Comparison of ENCODE assay signal across 23 mouse cellular contexts in genomic region chr10:78576435-78577184, GRCm38 (mm10). TPM values are rescaled to one million over a fixed set of nuclear protein-coding genes. Genes with fewer than 3 reads are reported as not detected.
DNase-seq lines count a peak whose midpoint lies in the region; ATAC-seq lines count a peak whose summit lies in the region.
"Had no signal": no experiment of that assay in that cellular context is flagged by ENCODE, and none has a peak within 500 bp of the region (broad histone marks: within the 10 kb centered on the region; RNA-seq: fewer than 3 reads in every experiment).

No protein-coding gene starts in this region.

- H3K9ac ChIP-seq in heart, embryonic 14.5 days (ENCODE audit: low read length), result no peak overlapping the region
- H3K9ac ChIP-seq: kidney, embryonic 15.5 days; limb, embryonic 12.5 days; liver, embryonic 14.5 days had no signal

- H3K4me1 ChIP-seq in heart, embryonic 14.5 days (ENCODE audit: control insufficient read depth in 2 of 2, insufficient read depth in 2 of 2, low read length in 2 of 2), result peaks cover 5 to 15% of the 10 kb centered on the region in 2 experiments

- 92% methylated on average over 16 of the region's 16 CpGs for WGBS in heart, embryonic 14.5 days

- H3K4me3 ChIP-seq in heart, embryonic 14.5 days (ENCODE audit: control insufficient read depth in 1 of 2, insufficient read depth in 1 of 2, low read depth in 1 of 2, low read length in 2 of 2), result no peak overlapping the region
- H3K4me3 ChIP-seq: limb, embryonic 12.5 days; neural tube, embryonic 13.5 days had no signal

- peak; percentile 51 for DNase-seq in cerebellum, adult 9-10 months
- no peak for DNase-seq in heart, adult 9 months (ENCODE audit: low spot score in 2 of 2)
- peak; percentile 22 for DNase-seq in testis, postnatal 10 days (ENCODE audit: low spot score)
- no peak for DNase-seq in testis, postnatal 14 days (ENCODE audit: low spot score)
- DNase-seq in lung, adult 18-20 months, result no peak
- DNase-seq: gastrocnemius, postnatal 36 days had no signal

- H3K27ac ChIP-seq in heart, embryonic 14.5 days (replicated peaks in 1 of 2; ENCODE audit: control insufficient read depth in 1 of 2, insufficient read depth in 1 of 2, low read depth in 2 of 2, low read length in 2 of 2), result peak overlapping the region in 1 of 2 experiments; percentile 96; a peak in 2 of 4 replicates
- H3K27ac ChIP-seq: forebrain, embryonic 10.5 days; hindbrain, embryonic 10.5 days; kidney, embryonic 15.5 days; limb, embryonic 12.5 days; neural tube, embryonic 13.5 days had no signal

- peak overlapping the region; percentile 86; the same call in 1 of the 2 replicates for H3K4me2 ChIP-seq in heart, embryonic 14.5 days (ENCODE audit: low read length)
- H3K4me2 ChIP-seq: limb, embryonic 12.5 days had no signal

- no peaks in the 10 kb centered on the region for H3K9me3 ChIP-seq in heart, embryonic 14.5 days (ENCODE audit: control insufficient read depth, low read length)
- H3K9me3 ChIP-seq: forebrain, embryonic 10.5 days; G1E; hindbrain, embryonic 10.5 days; kidney, embryonic 15.5 days; limb, embryonic 12.5 days; neural tube, embryonic 13.5 days had no signal

- H3K27me3 ChIP-seq in heart, embryonic 14.5 days (ENCODE audit: control insufficient read depth, insufficient read depth, low read length), result no peaks in the 10 kb centered on the region
- H3K27me3 ChIP-seq: kidney, embryonic 15.5 days; limb, embryonic 12.5 days; neural tube, embryonic 13.5 days had no signal

- ATAC-seq in cerebellum, adult (ENCODE audit: insufficient number of reproducible peaks, low FRiP score, low TSS enrichment), result no peak
- ATAC-seq in heart, embryonic 14.5 days (ENCODE audit: insufficient number of reproducible peaks, insufficient read depth, low FRiP score, low read depth), result no peak
- ATAC-seq: activated CD4-positive, CD25-positive, alpha-beta regulatory T cell, adult 4 months; forebrain, postnatal 0 days; hindbrain, postnatal 0 days; intestine, postnatal 0 days had no signal

- peaks cover 52% of the 10 kb centered on the region for H3K36me3 ChIP-seq in heart, embryonic 14.5 days (ENCODE audit: control insufficient read depth, insufficient read depth, low read length)

RNA-seq across cellular contexts. Expression of gene Ilvbl, which starts 2.5 kb away (rescaled TPM):
- 51.7 and 52.6 TPM in 2 replicates for polyA plus RNA-seq in heart, embryonic 14.5 days (2014; fragmentation: Nextera tagmentation; extraction: Ambion mirVana)

RNA-seq across cellular contexts. Expression of gene Syde1, which starts 15.2 kb away (rescaled TPM):
- polyA plus RNA-seq in heart, embryonic 14.5 days (2014; fragmentation: Nextera tagmentation; extraction: Ambion mirVana), result 13.7 and 15.6 TPM in 2 replicates
- polyA plus RNA-seq: G1E had no signal

RNA-seq across cellular contexts. Expression of gene Olfr1357, which starts 41.3 kb away (rescaled TPM):
- not detected in 2 replicates for polyA plus RNA-seq in heart, embryonic 14.5 days (2014; fragmentation: Nextera tagmentation; extraction: Ambion mirVana)
- polyA plus RNA-seq: activated CD4-positive, CD25-positive, alpha-beta regulatory T cell, adult 4 months; brain, embryonic 14.5 days; forebrain, embryonic 10.5 days; forebrain, postnatal 0 days; G1E; hindbrain, embryonic 10.5 days; hindbrain, postnatal 0 days; intestine, postnatal 0 days; kidney, embryonic 15.5 days; large intestine, adult 2 months; limb, embryonic 12.5 days; liver, embryonic 14.5 days; midbrain, embryonic 14.5 days; neural tube, embryonic 13.5 days; small intestine, adult 2 months had no signal

RNA-seq across cellular contexts. Expression of gene Olfr1358, which starts 59.4 kb away (rescaled TPM):
- polyA plus RNA-seq in heart, embryonic 14.5 days (2014; fragmentation: Nextera tagmentation; extraction: Ambion mirVana), result not detected in 2 replicates
- polyA plus RNA-seq: activated CD4-positive, CD25-positive, alpha-beta regulatory T cell, adult 4 months; forebrain, embryonic 10.5 days; forebrain, postnatal 0 days; G1E; hindbrain, embryonic 10.5 days; hindbrain, postnatal 0 days; intestine, postnatal 0 days; kidney, embryonic 15.5 days; large intestine, adult 2 months; limb, embryonic 12.5 days; liver, embryonic 14.5 days; midbrain, embryonic 14.5 days; neural tube, embryonic 13.5 days; small intestine, adult 2 months had no signal

Comparison
In these comparisons a context has a peak if more than half of its experiments do, and no peak if none do; other contexts are left out.
1. DNase-seq: peak in cerebellum, adult 9-10 months (single experiment) and testis, postnatal 10 days (single experiment); none in heart, adult 9 months (0 of 2), testis, postnatal 14 days (single experiment) and lung, adult 18-20 months (0 of 2).